Comparison of ENCODE assay signal across 8 mouse cellular contexts in genomic region chr4:82506731-82507331, GRCm38 (mm10).
DNase-seq lines count a peak whose midpoint lies in the region; ATAC-seq and TF ChIP-seq lines count a peak whose summit lies in the region.

No protein-coding gene starts in this region.

- H3K4me1 ChIP-seq in forebrain, embryonic 13.5 days, result peaks cover 39% of the 10 kb centered on the region
- no peaks in the 10 kb centered on the region; the same call in 1 of the 2 replicates for H3K4me1 ChIP-seq in intestine, postnatal 0 days (replicated peaks; ENCODE audit: control insufficient read depth, insufficient read depth, low read length)
- no peaks in the 10 kb centered on the region; the same call in 1 of the 2 replicates for H3K4me1 ChIP-seq in liver, embryonic 16.5 days (ENCODE audit: control insufficient read depth, low read depth, low read length)

- no peaks in the 10 kb centered on the region for H3K36me3 ChIP-seq in forebrain, embryonic 13.5 days (ENCODE audit: poor library complexity, severe bottlenecking)
- H3K36me3 ChIP-seq in intestine, postnatal 0 days (ENCODE audit: control insufficient read depth, insufficient read depth), result no peaks in the 10 kb centered on the region
- H3K36me3 ChIP-seq in liver, embryonic 16.5 days (ENCODE audit: control insufficient read depth, insufficient read depth), result no peaks in the 10 kb centered on the region

- peak; percentile 78 for ATAC-seq in forebrain, embryonic 13.5 days
- peak; percentile 15 for ATAC-seq in intestine, postnatal 0 days
- ATAC-seq in liver, embryonic 16.5 days (ENCODE audit: low read depth), result peak; percentile 7

- peak overlapping the region; percentile 96 for H3K4me3 ChIP-seq in forebrain, embryonic 13.5 days
- peak overlapping the region; percentile 97 for H3K4me3 ChIP-seq in intestine, postnatal 0 days (ENCODE audit: low read depth, low read length)
- peak overlapping the region; percentile 57 for H3K4me3 ChIP-seq in liver, embryonic 16.5 days (ENCODE audit: low read depth, low read length)

- WGBS in forebrain, embryonic 13.5 days, result under 1% methylated on average over 27 of the region's 30 CpGs
- WGBS in intestine, postnatal 0 days, result under 1% methylated on average over 25 of the region's 30 CpGs
- WGBS in liver, embryonic 16.5 days (ENCODE audit: insufficient replicate concordance), result under 1% methylated on average over 27 of the region's 30 CpGs

- H3K9me3 ChIP-seq in forebrain, embryonic 13.5 days (replicated peaks), result no peaks in the 10 kb centered on the region
- no peaks in the 10 kb centered on the region for H3K9me3 ChIP-seq in intestine, postnatal 0 days (ENCODE audit: control insufficient read depth)
- H3K9me3 ChIP-seq in liver, embryonic 16.5 days (replicated peaks; ENCODE audit: control insufficient read depth, low read length), result no peaks in the 10 kb centered on the region

- DNase-seq in heart, adult 9 months (ENCODE audit: low spot score in 2 of 2), result peak; percentile 67 to 75
- DNase-seq in heart, adult 11 months, result no peak
- peak; percentile 31 to 62 for DNase-seq in adrenal gland, adult 18-20 months (ENCODE audit: low spot score in 2 of 2)
- peak; percentile 83 for DNase-seq in retina, embryonic 14.5 days (ENCODE audit: low spot score)
- DNase-seq in left cerebral cortex, adult 11 months (ENCODE audit: low spot score), result no peak

- H3K27ac ChIP-seq in forebrain, embryonic 13.5 days, result peak overlapping the region; percentile 100
- peak overlapping the region; percentile 99 for H3K27ac ChIP-seq in intestine, postnatal 0 days (ENCODE audit: low read depth, low read length)
- H3K27ac ChIP-seq in liver, embryonic 16.5 days (ENCODE audit: low read length), result peak overlapping the region; percentile 83

- no peaks in the 10 kb centered on the region for H3K27me3 ChIP-seq in forebrain, embryonic 13.5 days
- H3K27me3 ChIP-seq in intestine, postnatal 0 days (replicated peaks; ENCODE audit: control insufficient read depth, insufficient read depth, low read length), result no peaks in the 10 kb centered on the region
- H3K27me3 ChIP-seq in liver, embryonic 16.5 days (ENCODE audit: control insufficient read depth, insufficient read depth, low read depth, low read length), result peaks cover 72% of the 10 kb centered on the region

- H3K9ac ChIP-seq in forebrain, embryonic 13.5 days, result peak overlapping the region; percentile 100
- H3K9ac ChIP-seq in intestine, postnatal 0 days (ENCODE audit: low read depth, low read length), result peak overlapping the region; percentile 81
- H3K9ac ChIP-seq in liver, embryonic 16.5 days (ENCODE audit: low read depth, low read length), result peak overlapping the region; percentile 50

- TF ChIP-seq CTCF in intestine, postnatal 0 days (IDR thresholded peaks at IDR 0.05; ENCODE audit: low read depth), result no peak

- H3K4me2 ChIP-seq in forebrain, embryonic 13.5 days, result peak overlapping the region; percentile 95
- peak overlapping the region; percentile 94 for H3K4me2 ChIP-seq in intestine, postnatal 0 days (replicated peaks; ENCODE audit: low read depth)
- peak overlapping the region; percentile 59 for H3K4me2 ChIP-seq in liver, embryonic 16.5 days (ENCODE audit: low read depth, low read length)

Comparison
In these comparisons a context has a peak if more than half of its experiments do, and no peak if none do; other contexts are left out.
1. DNase-seq: peak in heart, adult 9 months (2 of 2), adrenal gland, adult 18-20 months (2 of 2) and retina, embryonic 14.5 days (single experiment); none in heart, adult 11 months (single experiment) and left cerebral cortex, adult 11 months (single experiment).
2. ATAC-seq: peak in every context shown above with its lines; median percentile 78 in forebrain, embryonic 13.5 days; 15 in intestine, postnatal 0 days; 7 in liver, embryonic 16.5 days.
3. H3K9ac ChIP-seq: peak in every context shown above with its lines; median percentile 100 in forebrain, embryonic 13.5 days; 81 in intestine, postnatal 0 days; 50 in liver, embryonic 16.5 days.
4. Peak in every context shown above with its lines, with median percentiles within 50 percentile points of each other: H3K27ac ChIP-seq, H3K4me2 ChIP-seq and H3K4me3 ChIP-seq.